Mouse (Mus musculus) heart, embryonic 13.5 days (tissue): ENCODE measurements around the gene Ttc28. TPM values are rescaled to one million over a fixed set of nuclear protein-coding genes. Genes with fewer than 3 reads are reported as not detected.

Source experiments
- ATAC-seq: fragments of 200-750 bp; cut with Nextera tagmentation; 2 replicates; pipeline ENCODE4 v1.8.0; 2017; ENCODE audit warnings: moderate TSS enrichment; ENCODE audit not compliant: insufficient number of reproducible peaks, low FRiP score, low TSS enrichment; ENCODE audit errors: extremely low read depth
- H3K27ac ChIP-seq: fragments of 300-500 bp; sonication (generic); replicated peaks from 2 replicates; pipeline ENCODE4 v1.5.1; 2015; ENCODE audit warnings: moderate library complexity, mild to moderate bottlenecking, inconsistent platforms
- H3K27me3 ChIP-seq: fragments of 300-500 bp; sonication (generic); replicated peaks from 2 replicates; pipeline ENCODE4 v1.6.1; 2015; ENCODE audit warnings: mild to moderate bottlenecking, inconsistent platforms
- H3K36me3 ChIP-seq: fragments of 300-500 bp; sonication (generic); 2 replicates; pipeline ENCODE4 v1.6.1; 2015; ENCODE audit warnings: mild to moderate bottlenecking, inconsistent platforms
- H3K4me1 ChIP-seq: fragments of 300-500 bp; sonication (generic); 2 replicates; pipeline ENCODE4 v1.6.1; 2015; ENCODE audit warnings: inconsistent platforms
- H3K4me2 ChIP-seq: fragments of 300-500 bp; sonication (generic); 2 replicates; pipeline ENCODE4 v1.6.1; 2015; ENCODE audit warnings: inconsistent platforms, mild to moderate bottlenecking, moderate library complexity
- H3K4me3 ChIP-seq: fragments of 300-500 bp; sonication (generic); 2 replicates; pipeline ENCODE4 v1.5.1; 2015; ENCODE audit warnings: moderate library complexity, mild to moderate bottlenecking, inconsistent platforms
- H3K9ac ChIP-seq: fragments of 300-500 bp; sonication (generic); 2 replicates; pipeline ENCODE4 v1.6.1; 2015; ENCODE audit warnings: inconsistent platforms, mild to moderate bottlenecking, moderate library complexity
- H3K9me3 ChIP-seq: fragments of 300-500 bp; sonication (generic); 2 replicates; pipeline ENCODE4 v1.6.1; 2016; ENCODE audit warnings: inconsistent platforms
- WGBS: fragments of 180-500 bp; shearing (Covaris S2); methylation state at CpG from one replicate; pipeline ENCODE4 v1.1.7; 2015; ENCODE audit warnings: mixed read lengths; 5-methylcytosine and 5-hydroxymethylcytosine counted together
- polyA plus RNA-seq: library from polyadenylated mRNA; unstranded; fragments of >200 nt; fragmentation: Nextera tagmentation; extraction: Ambion mirVana; gene quantifications from 2 replicates; pipeline ENCODE4 v1.2.1, GENCODE M21; 2015

Gene Ttc28
- polyA plus RNA-seq, 1 experiment from 2014 or later: 7.6 TPM

GRCm38 (mm10) chr5:111100585-111100984 lies 221.0 kb downstream of the Ttc28 start:
- no peak overlapping the region for H3K4me3 ChIP-seq
- H3K9ac ChIP-seq: no peak overlapping the region
- 83% methylated on average over 7 of the region's 7 CpGs for WGBS
- H3K9me3 ChIP-seq: no peaks in the 10 kb centered on the region
- no peak for ATAC-seq
- no peak overlapping the region for H3K4me2 ChIP-seq
- H3K36me3 ChIP-seq: peaks cover 24% of the 10 kb centered on the region
- no peak overlapping the region for H3K27ac ChIP-seq
- H3K27me3 ChIP-seq: no peaks in the 10 kb centered on the region; the same call in 1 of the 2 replicates
- H3K4me1 ChIP-seq: peaks cover 32% of the 10 kb centered on the region

GRCm38 (mm10) chr5:111101383-111101932 lies 221.9 kb downstream of the Ttc28 start:
- Histone ChIP-seq H3K9ac (no peak overlapping the region), H3K27me3 (no peaks in the 10 kb centered on the region; the same call in 1 of the 2 replicates), H3K27ac (no peak overlapping the region), H3K9me3 (no peaks in the 10 kb centered on the region), H3K4me3 (no peak overlapping the region), H3K4me2 (no peak overlapping the region), H3K4me1 (peaks cover 30% of the 10 kb centered on the region), H3K36me3 (peaks cover 24% of the 10 kb centered on the region)
- WGBS: 41% methylated on average over 6 of the region's 6 CpGs
- no peak for ATAC-seq

GRCm38 (mm10) chr5:111104801-111105200 lies 225.2 kb downstream of the Ttc28 start:
- peaks cover 13% of the 10 kb centered on the region for H3K27me3 ChIP-seq
- no peak overlapping the region for H3K4me3 ChIP-seq
- H3K36me3 ChIP-seq: peaks cover 24% of the 10 kb centered on the region
- no peak overlapping the region for H3K27ac ChIP-seq
- 79% methylated on average over 7 of the region's 7 CpGs for WGBS
- no peaks in the 10 kb centered on the region for H3K9me3 ChIP-seq
- H3K4me1 ChIP-seq: peaks cover 10% of the 10 kb centered on the region; the same call in 1 of the 2 replicates
- H3K4me2 ChIP-seq: no peak overlapping the region
- no peak overlapping the region for H3K9ac ChIP-seq
- no peak for ATAC-seq

- WGBS: 59% methylated on average over 6 of the region's 6 CpGs
- ATAC-seq: no peak
Measured at GRCm38 (mm10) chr5:111111378-111111777, 231.8 kb downstream of the Ttc28 start.

GRCm38 (mm10) chr5:111113183-111113582 lies 233.6 kb downstream of the Ttc28 start:
- no peak overlapping the region for H3K4me3 ChIP-seq
- H3K9me3 ChIP-seq: no peaks in the 10 kb centered on the region
- H3K27ac ChIP-seq: no peak overlapping the region
- no peak overlapping the region for H3K9ac ChIP-seq
- WGBS: 60% methylated on average over 7 of the region's 7 CpGs
- H3K36me3 ChIP-seq: 0 out of 2 replicates have a peak, but pooled peaks cover 3% of the 10 kb centered on the region
- no peak overlapping the region for H3K4me2 ChIP-seq
- peaks cover 40% of the 10 kb centered on the region for H3K27me3 ChIP-seq
- H3K4me1 ChIP-seq: peaks cover 34% of the 10 kb centered on the region
- no peak for ATAC-seq

More at GRCm38 (mm10) chr5:111111378-111111777, 231.8 kb downstream of the Ttc28 start:
- H3K4me1 ChIP-seq: peaks cover 37% of the 10 kb centered on the region
- no peaks in the 10 kb centered on the region for H3K9me3 ChIP-seq
- no peak overlapping the region for H3K4me2 ChIP-seq
- H3K9ac ChIP-seq: no peak overlapping the region
- no peaks in the 10 kb centered on the region for H3K36me3 ChIP-seq
- H3K27me3 ChIP-seq: peaks cover 33% of the 10 kb centered on the region
- no peak overlapping the region for H3K4me3 ChIP-seq
- peak overlapping the region; percentile 53 for H3K27ac ChIP-seq

GRCm38 (mm10) chr5:111113694-111114375 lies 234.2 kb downstream of the Ttc28 start:
- H3K36me3 ChIP-seq: 0 out of 2 replicates have a peak, but pooled peaks cover 6% of the 10 kb centered on the region
- no peak overlapping the region for H3K9ac ChIP-seq
- ATAC-seq: no peak
- 30% methylated on average over 8 of the region's 8 CpGs for WGBS
- no peak overlapping the region for H3K4me3 ChIP-seq
- H3K9me3 ChIP-seq: no peaks in the 10 kb centered on the region
- H3K4me1 ChIP-seq: peaks cover 34% of the 10 kb centered on the region
- peaks cover 44% of the 10 kb centered on the region for H3K27me3 ChIP-seq
- H3K27ac ChIP-seq: no peak overlapping the region
- no peak overlapping the region for H3K4me2 ChIP-seq

GRCm38 (mm10) chr5:111114597-111114996 lies 235.0 kb downstream of the Ttc28 start:
- no peaks in the 10 kb centered on the region for H3K9me3 ChIP-seq
- H3K4me1 ChIP-seq: peaks cover 42% of the 10 kb centered on the region
- no peak overlapping the region for H3K9ac ChIP-seq
- H3K4me2 ChIP-seq: no peak overlapping the region
- H3K36me3 ChIP-seq: 0 out of 2 replicates have a peak, but pooled peaks cover 6% of the 10 kb centered on the region
- H3K27ac ChIP-seq: no peak overlapping the region
- H3K27me3 ChIP-seq: peaks cover 43% of the 10 kb centered on the region
- no peak for ATAC-seq
- H3K4me3 ChIP-seq: no peak overlapping the region
- WGBS: 76% methylated on average over 10 of the region's 10 CpGs

GRCm38 (mm10) chr5:111115519-111116350 lies 236.1 kb downstream of the Ttc28 start:
- H3K4me1 ChIP-seq: peaks cover 51% of the 10 kb centered on the region
- 0 out of 2 replicates have a peak, but pooled peaks cover 6% of the 10 kb centered on the region for H3K36me3 ChIP-seq
- no peak overlapping the region for H3K4me2 ChIP-seq
- peak overlapping the region; percentile 36 for H3K27ac ChIP-seq
- no peak overlapping the region for H3K9ac ChIP-seq
- no peak overlapping the region for H3K4me3 ChIP-seq
- peaks cover 43% of the 10 kb centered on the region for H3K27me3 ChIP-seq
- ATAC-seq: no peak
- no peaks in the 10 kb centered on the region for H3K9me3 ChIP-seq
- WGBS: 58% methylated on average over 15 of the region's 15 CpGs

GRCm38 (mm10) chr5:111119805-111120204 lies 240.2 kb downstream of the Ttc28 start:
- ATAC-seq: no peak

GRCm38 (mm10) chr5:111120298-111120697 lies 240.7 kb downstream of the Ttc28 start:
- H3K27ac ChIP-seq: no peak overlapping the region
- peaks cover 37% of the 10 kb centered on the region for H3K27me3 ChIP-seq
- peaks cover 47% of the 10 kb centered on the region for H3K4me1 ChIP-seq
- 0 out of 2 replicates have a peak, but pooled peaks cover 6% of the 10 kb centered on the region for H3K36me3 ChIP-seq
- H3K4me2 ChIP-seq: no peak overlapping the region
- H3K9me3 ChIP-seq: no peaks in the 10 kb centered on the region
- ATAC-seq: no peak
- H3K4me3 ChIP-seq: no peak overlapping the region
- no peak overlapping the region for H3K9ac ChIP-seq
- WGBS: 78% methylated on average over 7 of the region's 7 CpGs

More at GRCm38 (mm10) chr5:111119805-111120204, 240.2 kb downstream of the Ttc28 start:
- no peak overlapping the region for H3K4me3 ChIP-seq
- no peak overlapping the region for H3K27ac ChIP-seq
- H3K9ac ChIP-seq: no peak overlapping the region
- peak overlapping the region; percentile 16; the same call in 1 of the 2 replicates for H3K4me2 ChIP-seq
- H3K4me1 ChIP-seq: peaks cover 50% of the 10 kb centered on the region
- H3K9me3 ChIP-seq: no peaks in the 10 kb centered on the region
- peaks cover 42% of the 10 kb centered on the region for H3K27me3 ChIP-seq
- 63% methylated on average over 3 of the region's 3 CpGs for WGBS
- H3K36me3 ChIP-seq: 0 out of 2 replicates have a peak, but pooled peaks cover 6% of the 10 kb centered on the region
